Mouse (Mus musculus) cerebellum, adult (tissue): Measurements from ENCODE around the gene Angptl6.
"Not testable (repeated sequence)": the region's sequence is repeated elsewhere in the genome, so short reads cannot be mapped to it uniquely, and the experiment has no call there.

Experiments used
- ATAC-seq: cut with Nextera tagmentation; 2 replicates; pipeline ENCODE4 v1.9.2; 2017; ENCODE audit warnings: mild to moderate bottlenecking, moderate library complexity, mixed read lengths; ENCODE audit not compliant: insufficient number of reproducible peaks, low FRiP score, low TSS enrichment

The Angptl6 gene

DNA sequence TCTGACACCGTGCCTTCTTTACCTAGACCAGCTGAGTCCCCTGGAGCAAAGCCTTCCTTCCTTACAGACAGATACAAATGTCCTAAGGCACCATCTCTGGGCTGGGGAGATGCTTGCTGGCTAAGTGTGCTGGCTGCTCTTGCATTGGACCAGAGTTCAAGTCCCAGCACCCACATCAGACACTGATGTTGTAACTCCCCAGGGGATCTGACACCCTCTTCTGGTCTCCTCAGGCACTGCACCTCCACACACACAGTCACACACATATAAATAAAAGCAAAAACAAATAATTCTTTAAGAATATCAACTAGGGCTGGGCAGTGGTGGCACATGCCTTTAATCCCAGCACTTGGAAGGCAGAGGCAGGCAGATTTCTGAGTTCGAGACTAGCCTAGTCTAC lies 29.3 kb downstream of the Angptl6 start:
- no peak for ATAC-seq

DNA sequence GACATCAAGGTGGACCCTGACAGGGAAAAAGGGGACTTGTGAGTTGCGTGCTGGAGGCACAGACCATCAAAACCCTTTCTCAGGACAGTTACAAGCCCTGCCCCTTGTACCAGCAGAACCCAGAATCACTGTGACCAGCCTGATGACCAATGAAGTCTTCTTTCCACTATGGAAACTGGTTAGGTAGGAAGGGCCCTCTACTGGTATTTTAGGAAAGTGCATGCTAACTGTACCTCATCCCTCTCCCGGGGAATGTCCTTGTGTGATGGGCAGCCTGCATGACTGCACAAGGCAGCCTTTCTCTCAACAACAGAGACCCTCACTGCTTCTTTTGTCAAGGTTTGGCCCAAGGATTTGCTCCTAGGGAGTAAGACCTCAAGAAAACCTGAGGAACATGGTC lies 36.9 kb downstream of the Angptl6 start:
- 0 out of 2 replicates have a peak, but pooled peaks have one; percentile 40 for ATAC-seq

DNA sequence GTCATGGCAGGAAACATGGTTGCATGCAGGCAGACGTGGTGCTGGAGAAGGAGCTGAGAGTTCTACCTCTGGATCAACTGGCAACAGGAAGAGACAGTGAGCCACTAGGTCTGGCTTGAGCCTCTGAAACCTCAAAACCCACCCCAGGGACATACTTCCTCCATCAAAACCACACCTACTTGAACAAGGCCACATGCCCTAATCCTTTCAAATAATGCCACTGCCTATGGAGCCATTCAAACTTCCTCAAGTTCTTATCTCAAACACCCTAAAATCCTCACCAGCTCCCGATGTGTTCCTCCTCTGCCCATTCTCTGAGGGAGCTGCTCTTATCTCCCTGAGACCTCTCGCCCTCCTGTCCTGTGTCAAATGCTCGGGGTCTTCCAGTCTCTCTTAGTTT lies 37.3 kb downstream of the Angptl6 start:
- ATAC-seq: no peak

DNA sequence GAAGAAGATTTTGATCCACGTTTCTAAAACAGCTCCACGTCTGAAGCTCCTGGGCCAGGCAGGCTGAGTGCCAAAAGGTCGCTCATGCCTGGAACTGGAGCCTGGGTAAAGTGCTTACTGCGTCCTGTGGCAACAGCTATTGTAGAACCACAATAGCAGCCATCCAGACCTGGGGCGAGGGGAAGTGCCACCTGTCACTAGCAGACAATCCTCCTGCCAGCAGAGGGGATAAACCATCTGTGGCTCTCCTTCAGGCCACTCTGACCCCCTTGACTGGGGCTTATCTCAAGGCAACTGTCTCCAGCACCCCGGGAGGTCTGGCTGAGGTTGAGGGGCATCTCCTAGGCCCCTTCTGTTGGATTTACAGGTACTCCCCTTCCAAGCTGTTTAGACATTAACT lies 40.6 kb downstream of the Angptl6 start:
- no peak for ATAC-seq

DNA sequence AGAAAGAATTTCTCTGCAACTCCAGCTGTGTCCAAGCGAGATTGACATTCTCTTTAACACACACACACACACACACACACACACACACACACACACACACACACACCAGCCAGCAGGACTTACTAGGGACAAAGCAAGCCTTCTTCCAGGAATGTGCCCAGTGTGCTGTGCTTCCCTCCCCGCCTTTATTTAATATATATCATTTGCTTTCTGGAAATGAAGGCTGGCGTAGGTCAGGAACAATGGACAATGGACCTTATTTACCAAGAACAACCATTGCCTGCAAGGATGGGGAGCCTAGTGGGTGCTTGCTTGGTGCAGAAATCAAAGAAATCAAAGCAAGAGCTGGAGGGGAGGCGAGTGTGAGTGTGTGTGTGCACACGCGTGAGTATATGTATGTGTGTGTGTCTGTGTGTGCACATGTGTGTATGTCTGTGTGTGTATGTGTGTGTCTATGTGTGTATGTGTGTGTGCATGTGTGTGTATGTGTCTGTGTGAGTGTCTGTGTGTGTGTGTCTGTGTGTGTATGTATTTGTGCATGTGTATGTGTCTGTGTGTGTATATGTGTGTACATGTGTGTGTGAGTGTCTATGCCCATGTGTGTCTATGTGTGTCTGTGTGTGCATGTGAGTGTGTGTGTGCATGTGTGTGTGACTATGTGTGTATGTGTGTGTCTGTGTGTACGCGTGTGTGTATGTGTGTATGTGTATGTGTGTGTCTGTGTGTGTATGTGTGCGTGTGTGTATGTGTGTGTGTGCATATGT lies 42.2 kb downstream of the Angptl6 start:
- no peak for ATAC-seq

DNA sequence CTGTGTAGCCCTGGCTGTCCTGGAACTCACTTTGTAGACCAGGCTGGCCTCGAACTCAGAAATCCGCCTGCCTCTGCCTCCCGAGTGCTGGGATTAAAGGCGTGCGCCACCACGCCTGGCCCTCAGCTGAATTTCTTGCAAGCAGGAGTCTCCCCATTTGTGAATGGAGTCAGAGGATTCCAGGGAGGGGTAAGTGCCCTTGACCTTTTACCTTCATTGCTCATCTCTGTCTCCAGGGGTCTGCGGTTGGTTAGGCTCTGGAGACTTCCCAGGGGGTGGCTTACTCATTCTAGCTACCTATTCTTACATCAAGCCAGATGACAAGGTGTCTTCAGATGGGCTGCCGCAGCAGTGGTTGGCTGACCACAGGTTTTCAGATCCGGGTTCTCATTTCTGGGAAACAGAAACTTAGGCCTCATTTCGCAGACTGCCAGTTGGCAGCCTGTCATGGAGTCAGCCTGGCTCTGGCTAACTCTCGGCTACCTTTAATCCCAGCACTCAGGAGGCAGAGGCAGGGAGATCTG lies 44.0 kb downstream of the Angptl6 start:
- ATAC-seq: not testable (repeated sequence)

DNA sequence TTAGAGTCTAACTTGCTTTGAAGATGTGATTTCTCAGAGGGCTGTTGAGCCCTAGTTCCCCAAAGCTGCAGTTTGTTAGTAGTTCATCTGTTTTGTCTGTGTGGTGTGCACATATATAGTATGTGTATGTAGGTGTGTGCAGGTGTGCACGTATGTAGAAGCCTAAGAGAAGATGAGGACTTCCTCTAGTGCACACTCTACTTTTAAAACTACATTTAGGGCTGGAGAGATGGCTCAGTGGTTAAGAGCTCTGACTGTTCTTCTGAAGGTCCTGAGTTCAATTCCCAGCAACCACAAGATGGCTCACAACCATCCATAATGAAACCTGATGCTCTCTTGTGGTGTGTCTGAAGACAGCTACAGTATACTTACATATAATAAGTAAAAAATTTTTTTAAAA lies 44.6 kb downstream of the Angptl6 start:
- no peak for ATAC-seq

DNA sequence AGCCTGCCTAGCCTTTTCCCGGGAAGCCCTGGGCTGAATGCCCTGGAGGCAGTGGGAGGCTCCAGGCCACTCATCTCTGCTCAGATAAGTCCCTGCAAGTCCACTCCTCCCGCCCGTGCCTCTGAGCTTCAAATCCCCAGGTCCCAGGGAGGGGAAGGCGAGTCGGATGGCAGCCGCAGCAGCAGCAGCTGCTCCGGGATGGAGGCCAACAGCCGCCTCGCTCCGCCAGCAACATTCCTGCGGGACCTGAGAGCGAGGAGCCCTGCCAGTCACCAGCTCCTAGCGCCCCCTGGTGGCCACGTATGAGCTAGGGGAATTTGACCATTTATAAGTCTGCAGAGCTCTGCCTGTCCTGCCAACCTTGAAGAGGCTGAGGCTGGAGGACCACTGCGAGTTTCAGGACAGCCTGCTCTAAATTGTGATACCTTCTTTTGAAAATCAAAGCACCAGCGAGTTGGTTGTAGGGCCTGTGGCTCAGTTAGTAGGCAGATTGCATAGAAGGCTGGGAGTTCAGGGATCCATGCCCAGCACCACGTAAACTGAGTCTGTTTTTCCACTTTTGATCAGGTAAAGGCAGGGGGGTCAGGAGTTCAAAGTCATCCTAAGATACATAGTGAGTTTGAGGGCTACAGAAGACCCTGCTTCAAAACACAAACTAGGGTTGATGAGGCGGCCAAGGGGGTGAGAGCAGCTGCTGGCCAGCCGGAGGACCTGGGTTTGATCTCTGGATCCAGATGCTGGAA lies 48.5 kb downstream of the Angptl6 start:
- ATAC-seq: peak; percentile 82

DNA sequence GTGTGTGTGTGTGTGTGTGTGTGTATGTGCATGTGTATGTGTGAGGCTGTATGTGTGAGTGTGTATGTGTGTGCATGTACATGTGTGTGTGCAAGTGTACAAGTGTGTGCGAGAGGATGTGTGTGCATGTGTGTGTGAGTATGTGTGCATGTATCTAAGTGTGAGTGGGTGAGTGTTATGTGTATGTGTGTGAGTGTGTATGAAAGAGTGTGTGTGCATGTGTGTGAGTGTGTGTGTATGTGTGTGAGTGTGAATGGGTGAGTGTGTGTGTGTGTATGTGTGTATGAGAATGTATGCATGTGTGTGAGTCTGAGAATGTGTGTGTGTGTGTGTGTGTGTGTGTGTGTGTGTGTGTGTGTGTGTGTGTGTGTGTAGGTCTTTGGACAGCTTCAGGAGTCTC lies 51.4 kb downstream of the Angptl6 start:
- ATAC-seq: no peak

DNA sequence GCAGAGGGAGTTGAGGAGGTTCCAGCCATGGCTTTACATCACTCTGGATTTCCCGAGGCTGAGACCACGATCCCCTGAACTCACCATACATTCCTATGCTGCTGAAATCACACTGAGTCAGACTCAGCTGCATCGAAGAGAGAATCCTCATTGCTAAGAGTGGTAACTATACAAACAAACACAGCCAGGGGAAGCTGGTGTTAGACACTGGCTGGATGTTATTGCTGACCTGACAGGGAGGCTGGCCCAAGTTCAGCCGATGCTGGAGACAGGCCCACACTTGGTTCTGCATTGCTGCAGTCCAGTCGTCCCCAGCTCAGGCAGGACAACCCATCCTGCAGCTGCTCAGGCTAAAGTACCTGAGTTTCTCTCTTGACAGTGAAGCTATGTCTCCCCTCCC lies 53.7 kb downstream of the Angptl6 start:
- ATAC-seq: no peak
